Mouse (Mus musculus) testis, adult 2 months (tissue): Measurements from ENCODE around the gene Tph1.

Source experiments
- CTCF ChIP-seq: fragments of 200-500 bp; IDR thresholded peaks from 2 replicates; pipeline ENCODE4 v1.5.1; 2012; ENCODE audit warnings: low read depth, mild to moderate bottlenecking, inconsistent platforms, low read length, moderate library complexity; ENCODE audit not compliant: control insufficient read depth, insufficient read depth, insufficient replicate concordance
- POLR2A ChIP-seq: fragments of 200-500 bp; IDR thresholded peaks from 2 replicates; pipeline ENCODE4 v1.6.1; 2012; ENCODE audit warnings: low read depth, mild to moderate bottlenecking, inconsistent platforms, low read length, moderate library complexity; ENCODE audit not compliant: control insufficient read depth

DNA sequence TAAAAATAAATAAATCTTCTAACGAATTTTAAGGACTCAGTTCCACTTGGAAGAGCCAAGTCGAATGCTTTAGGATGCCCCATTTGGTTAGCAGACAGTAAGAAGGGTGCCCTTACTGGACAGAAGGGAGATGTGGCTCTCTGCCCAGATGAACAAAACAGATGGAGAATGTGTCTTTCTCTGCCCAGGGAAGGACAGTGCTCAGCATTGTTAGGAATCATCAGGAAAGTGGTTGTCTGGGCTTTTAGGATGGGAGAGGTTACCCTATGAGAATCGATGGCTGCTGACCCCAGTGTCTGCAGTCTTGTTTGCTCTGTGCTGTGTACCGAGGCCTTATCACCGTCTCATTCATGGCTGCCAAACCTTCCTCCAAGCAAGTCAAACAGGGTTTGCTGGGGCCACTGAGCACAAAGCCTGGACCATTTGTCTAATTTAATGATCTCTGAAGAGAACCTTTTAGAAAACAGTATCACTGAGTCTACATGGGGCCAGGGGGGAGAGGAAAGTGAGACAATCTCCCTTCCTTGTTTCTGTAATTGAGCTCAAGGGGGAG lies 4.5 kb upstream of the Tph1 start:
- TF ChIP-seq CTCF (no peak), POLR2A (no peak)
